Mouse (Mus musculus) kidney, embryonic 14.5 days (tissue): ENCODE data around the gene Mpp5. TPM values are rescaled to one million over a fixed set of nuclear protein-coding genes. Genes with fewer than 3 reads are reported as not detected.

Source experiments
- ATAC-seq: fragments of 200-750 bp; cut with Nextera tagmentation; 2 replicates; pipeline ENCODE4 v1.8.0; 2017; ENCODE audit warnings: moderate number of reproducible peaks, mild to moderate bottlenecking, moderate TSS enrichment, moderate library complexity; ENCODE audit not compliant: low FRiP score, low TSS enrichment
- H3K27ac ChIP-seq: fragments of 300-500 bp; sonication (generic); 2 replicates; pipeline ENCODE4 v1.5.1; 2014; ENCODE audit warnings: low read depth, mild to moderate bottlenecking, low read length, moderate library complexity, mixed read lengths
- H3K27me3 ChIP-seq: fragments of 300-500 bp; sonication (generic); 2 replicates; pipeline ENCODE4 v1.6.1; 2014; ENCODE audit warnings: mild to moderate bottlenecking, low read length; ENCODE audit not compliant: control insufficient read depth, insufficient read depth
- H3K36me3 ChIP-seq: fragments of 300-500 bp; sonication (generic); 2 replicates; pipeline ENCODE4 v1.6.1; 2014; ENCODE audit warnings: low read length, mixed read lengths; ENCODE audit not compliant: control insufficient read depth, insufficient read depth
- H3K4me1 ChIP-seq: fragments of 300-500 bp; sonication (generic); 2 replicates; pipeline ENCODE4 v1.6.1; 2014; ENCODE audit warnings: low read length, mixed read lengths; ENCODE audit not compliant: control insufficient read depth, insufficient read depth
- H3K4me2 ChIP-seq: fragments of 300-500 bp; sonication (generic); replicated peaks from 2 replicates; pipeline ENCODE4 v1.6.1; 2014; ENCODE audit warnings: low read depth, mild to moderate bottlenecking, low read length
- H3K4me3 ChIP-seq: fragments of 300-500 bp; sonication (generic); 2 replicates; pipeline ENCODE4 v1.5.1; 2014; ENCODE audit warnings: mild to moderate bottlenecking, low read length
- H3K9ac ChIP-seq: fragments of 300-500 bp; sonication (generic); 2 replicates; pipeline ENCODE4 v1.6.1; 2014; ENCODE audit warnings: low read depth, mild to moderate bottlenecking, low read length, moderate library complexity
- H3K9me3 ChIP-seq: fragments of 300-500 bp; sonication (generic); 2 replicates; pipeline ENCODE4 v1.6.1; 2016; ENCODE audit warnings: low read length; ENCODE audit not compliant: control insufficient read depth
- WGBS: fragments of 180-500 bp; shearing (Covaris S2); extraction: QIAGEN DNeasy Blood & Tissue Kit; methylation state at CpG from one replicate; pipeline ENCODE4 v1.1.7; 2014; 5-methylcytosine and 5-hydroxymethylcytosine counted together
- polyA plus RNA-seq: library from polyadenylated mRNA; unstranded; fragments of >200 nt; fragmentation: Nextera tagmentation; extraction: Ambion mirVana; gene quantifications from 2 replicates; pipeline ENCODE4 v1.2.1, GENCODE M21; 2014

Gene Mpp5
- 21.9 and 23.1 TPM in 2 replicates for polyA plus RNA-seq

DNA sequence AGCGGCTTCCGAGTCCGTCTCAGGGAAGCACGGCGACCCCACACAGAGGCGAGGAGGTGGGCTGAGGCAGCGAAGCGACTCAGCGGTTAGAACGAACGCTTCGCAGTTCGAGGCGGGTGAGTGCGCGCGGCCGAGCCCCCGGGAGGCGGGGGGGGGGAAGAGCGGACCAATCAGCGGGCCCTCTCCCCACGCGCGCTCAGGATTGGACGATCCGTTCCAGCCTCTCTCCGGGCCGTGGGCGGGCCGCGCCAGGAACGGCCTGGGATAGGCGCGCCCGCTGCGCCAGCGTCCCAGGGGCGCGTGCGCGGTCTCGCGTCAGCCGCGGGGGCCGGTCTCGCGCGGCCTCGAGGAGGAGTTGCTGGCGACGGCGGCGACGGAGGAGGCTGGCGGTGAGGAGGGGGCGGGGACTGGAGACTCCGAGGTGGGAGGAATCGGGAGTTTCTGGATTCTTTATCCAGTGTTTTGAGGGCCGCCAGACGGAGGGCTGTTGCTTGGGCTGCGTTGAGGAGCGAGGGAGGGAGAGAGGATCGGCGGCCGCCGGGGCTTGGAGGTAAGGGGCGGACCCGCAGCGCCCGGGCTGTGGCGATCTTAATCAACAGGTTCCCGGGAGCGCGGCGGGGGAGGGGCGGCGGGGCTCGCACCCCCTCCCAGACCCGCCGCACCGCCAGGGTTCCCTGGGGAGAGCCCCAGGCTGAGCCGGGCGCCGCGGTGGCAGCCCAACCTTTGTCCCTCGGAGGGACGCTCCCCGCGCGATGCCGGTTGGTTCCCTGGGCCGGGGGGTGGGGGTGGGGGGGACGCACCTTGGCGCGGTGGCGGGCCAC lies at the start of gene Mpp5:
TSS of gene Mpp5 (plus strand) at position 351 of the 821 bp plus-strand sequence.
- Histone ChIP-seq H3K36me3 (no peaks in the 10 kb centered on the region), H3K4me1 (0 out of 2 replicates have a peak, but pooled peaks cover 6% of the 10 kb centered on the region), H3K9ac (peak within 1 kb of the TSS; percentile 75), H3K9me3 (no peaks in the 10 kb centered on the region), H3K4me2 (peak within 1 kb of the TSS; percentile 95), H3K27ac (peak within 1 kb of the TSS; percentile 96), H3K27me3 (peaks cover 4% of the 10 kb centered on the region; the same call in 1 of the 2 replicates), H3K4me3 (peak within 1 kb of the TSS; percentile 65)
- peak; percentile 100 for ATAC-seq
- WGBS, result under 1% methylated on average over 93 of the region's 98 CpGs

DNA sequence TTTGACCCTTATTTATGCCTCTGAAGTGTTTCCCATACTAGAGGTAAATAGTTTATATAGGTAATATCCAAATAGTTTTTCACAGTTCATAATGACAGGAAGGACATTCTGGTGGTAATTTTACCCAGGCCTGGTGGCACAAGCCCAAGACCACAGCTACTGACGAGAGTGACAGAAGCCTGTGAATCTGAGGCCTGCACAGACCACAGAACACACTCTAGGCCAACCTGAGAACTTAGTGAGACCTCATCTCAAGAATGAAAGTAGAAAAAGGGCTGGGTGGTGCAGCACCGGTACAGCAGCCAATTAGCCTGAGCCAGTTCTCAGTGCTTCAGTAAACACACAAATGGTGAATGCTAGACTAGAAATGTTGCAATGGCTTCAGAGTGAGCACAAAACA lies 30.9 kb upstream of the Mpp5 start:
- H3K4me1 ChIP-seq, result no peaks in the 10 kb centered on the region

GRCm38 (mm10) chr12:78727723-78728122 lies 21.0 kb upstream of the Mpp5 start:
- no peak overlapping the region for H3K27ac ChIP-seq
- no peak overlapping the region for H3K4me3 ChIP-seq
- ATAC-seq, result no peak
- H3K9ac ChIP-seq, result no peak overlapping the region
- H3K4me1 ChIP-seq, result no peaks in the 10 kb centered on the region
- no peak overlapping the region for H3K4me2 ChIP-seq
- H3K9me3 ChIP-seq, result no peaks in the 10 kb centered on the region
- no peaks in the 10 kb centered on the region for H3K27me3 ChIP-seq
- 49% methylated on average over 4 of the region's 4 CpGs for WGBS
- H3K36me3 ChIP-seq, result no peaks in the 10 kb centered on the region

More for the DNA sequence above, 30.9 kb upstream of the Mpp5 start:
- no peak overlapping the region for H3K4me3 ChIP-seq
- no peak for ATAC-seq
- H3K27ac ChIP-seq, result no peak overlapping the region
- H3K9me3 ChIP-seq, result no peaks in the 10 kb centered on the region
- H3K4me2 ChIP-seq, result no peak overlapping the region
- H3K9ac ChIP-seq, result no peak overlapping the region
- H3K27me3 ChIP-seq, result no peaks in the 10 kb centered on the region
- WGBS, result 87% methylated on average over 2 of the region's 2 CpGs
- H3K36me3 ChIP-seq, result no peaks in the 10 kb centered on the region

GRCm38 (mm10) chr12:78739633-78740032 lies 9.1 kb upstream of the Mpp5 start:
- ATAC-seq, result no peak
- Histone ChIP-seq H3K4me3 (no peak overlapping the region), H3K9me3 (no peaks in the 10 kb centered on the region), H3K27me3 (no peaks in the 10 kb centered on the region), H3K4me2 (no peak overlapping the region), H3K36me3 (no peaks in the 10 kb centered on the region), H3K9ac (no peak overlapping the region), H3K27ac (no peak overlapping the region), H3K4me1 (no peaks in the 10 kb centered on the region)
- WGBS, result 55% methylated on average over 2 of the region's 2 CpGs

DNA sequence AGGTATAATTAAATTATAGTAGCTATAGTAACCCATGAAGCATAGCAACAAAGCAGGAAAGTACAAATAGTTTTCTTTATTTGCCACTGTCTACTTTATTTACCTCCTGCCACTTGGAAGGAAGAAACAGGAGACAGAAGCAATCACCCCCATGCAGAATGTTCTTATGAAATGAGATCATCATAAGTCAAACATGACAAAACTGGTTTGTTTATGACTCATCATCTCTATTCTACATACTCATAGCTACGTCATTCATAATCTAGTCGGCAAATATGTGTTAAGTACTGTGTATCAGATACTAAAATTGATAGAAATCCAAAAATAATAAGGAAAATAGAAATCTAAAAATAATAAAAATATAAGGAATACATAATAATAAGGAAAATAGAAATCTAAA lies 8.4 kb upstream of the Mpp5 start:
- no peaks in the 10 kb centered on the region for H3K4me1 ChIP-seq
- no peak overlapping the region for H3K4me2 ChIP-seq
- no peaks in the 10 kb centered on the region for H3K36me3 ChIP-seq
- no peaks in the 10 kb centered on the region for H3K9me3 ChIP-seq
- ATAC-seq, result no peak
- WGBS, result 90% methylated on average over 2 of the region's 2 CpGs
- H3K27me3 ChIP-seq, result no peaks in the 10 kb centered on the region
- H3K27ac ChIP-seq, result no peak overlapping the region
- H3K9ac ChIP-seq, result no peak overlapping the region
- H3K4me3 ChIP-seq, result no peak overlapping the region

DNA sequence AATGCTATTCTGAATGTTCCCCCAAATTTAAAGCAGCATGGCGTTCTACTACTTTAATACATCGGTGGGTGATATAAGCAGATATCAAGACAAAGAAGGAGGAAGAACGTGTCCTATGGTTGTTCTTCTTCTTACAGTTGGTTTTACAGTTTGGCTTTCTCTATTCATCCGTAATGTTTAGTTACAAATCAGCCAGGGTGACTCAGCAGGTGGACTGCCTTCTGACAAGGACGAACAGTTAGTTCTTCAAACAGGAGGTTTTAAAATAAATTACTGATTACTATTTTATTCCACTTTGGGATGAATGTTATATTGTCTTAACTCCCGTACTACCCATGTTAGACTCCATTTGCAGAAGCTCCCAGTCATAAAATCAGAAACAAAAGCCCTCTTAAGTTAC lies 2.5 kb upstream of the Mpp5 start:
- Histone ChIP-seq H3K9me3 (no peaks in the 10 kb centered on the region), H3K36me3 (no peaks in the 10 kb centered on the region), H3K27ac (no peak overlapping the region), H3K4me3 (no peak overlapping the region), H3K4me2 (no peak overlapping the region), H3K4me1 (0 out of 2 replicates have a peak, but pooled peaks cover 6% of the 10 kb centered on the region), H3K9ac (no peak overlapping the region), H3K27me3 (peaks cover 4% of the 10 kb centered on the region; the same call in 1 of the 2 replicates)
- WGBS, result 74% methylated on average over 6 of the region's 6 CpGs
- ATAC-seq, result no peak

DNA sequence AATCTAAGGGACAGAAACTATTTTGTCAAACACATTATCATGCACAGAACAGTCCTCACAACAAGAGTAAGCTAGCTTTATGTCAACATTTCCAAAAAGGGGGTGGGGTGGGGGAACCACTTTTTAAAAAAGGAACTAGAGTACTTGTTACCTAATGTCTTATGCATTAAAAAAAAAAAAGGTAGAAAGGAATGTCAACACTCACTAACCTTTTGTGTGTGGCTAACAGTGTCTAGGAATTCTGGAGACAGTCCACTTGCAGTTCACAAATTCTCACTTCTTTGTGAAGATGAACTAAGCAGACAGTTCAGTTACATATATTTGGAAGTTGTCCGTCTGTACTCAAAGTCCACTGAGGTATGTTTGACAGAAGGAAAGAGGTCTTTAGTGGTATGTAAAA lies 1.3 kb upstream of the Mpp5 start:
- no peak for ATAC-seq
- Histone ChIP-seq H3K36me3 (no peaks in the 10 kb centered on the region), H3K9me3 (no peaks in the 10 kb centered on the region), H3K4me3 (no peak overlapping the region), H3K27me3 (peaks cover 4% of the 10 kb centered on the region; the same call in 1 of the 2 replicates), H3K9ac (no peak overlapping the region), H3K4me2 (no peak overlapping the region), H3K27ac (no peak overlapping the region), H3K4me1 (0 out of 2 replicates have a peak, but pooled peaks cover 6% of the 10 kb centered on the region)
- 56% methylated on average over 1 of the region's 1 CpGs for WGBS

DNA sequence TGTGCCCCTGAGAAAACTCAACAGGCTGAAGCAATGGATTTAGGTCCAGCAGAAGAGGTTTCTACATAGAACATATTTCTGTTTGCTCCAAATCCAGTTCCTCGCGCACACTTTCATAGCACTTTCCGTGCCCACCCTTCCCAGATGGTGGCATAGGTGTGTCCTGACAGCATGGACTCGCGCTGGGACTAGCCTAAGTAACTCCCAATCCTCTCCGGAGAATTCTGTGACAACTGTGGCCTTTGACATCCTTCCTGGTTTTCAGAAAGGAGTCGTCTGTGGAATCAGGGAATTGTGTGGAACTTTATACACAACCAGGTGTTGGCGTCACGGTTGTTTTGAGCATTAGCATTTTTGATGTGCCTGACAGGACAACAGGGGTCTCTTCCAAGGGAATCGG lies 594 bp upstream of the Mpp5 start:
- under 1% methylated on average over 10 of the region's 10 CpGs for WGBS
- Histone ChIP-seq H3K9me3 (no peaks in the 10 kb centered on the region), H3K4me3 (peak overlapping the region; percentile 65)

DNA sequence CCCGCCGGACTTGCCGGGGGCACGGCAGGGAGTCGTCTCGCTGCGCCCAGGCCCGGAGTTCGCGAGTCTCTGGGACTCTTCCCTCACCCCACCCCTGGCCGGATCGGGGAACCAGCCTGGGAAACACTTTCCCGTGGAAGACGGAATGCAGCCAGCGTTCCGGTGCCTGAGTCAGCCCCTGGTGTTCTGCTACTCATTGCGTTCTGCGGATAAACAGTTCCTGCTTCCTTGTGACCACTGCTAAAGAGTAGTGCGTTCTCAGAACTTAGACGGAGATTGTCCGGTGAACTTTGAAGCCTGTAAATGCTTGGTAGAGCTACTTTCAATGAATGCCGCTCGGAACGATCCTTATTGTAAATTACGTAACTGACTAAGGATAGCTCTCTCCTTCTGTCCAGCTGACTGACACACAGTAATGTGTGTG lies 683 bp downstream of the Mpp5 start:
- Histone ChIP-seq H3K36me3 (no peaks in the 10 kb centered on the region), H3K9ac (peak overlapping the region; percentile 75), H3K4me1 (0 out of 2 replicates have a peak, but pooled peaks cover 6% of the 10 kb centered on the region), H3K4me2 (peak overlapping the region; percentile 34), H3K9me3 (no peaks in the 10 kb centered on the region), H3K27me3 (peaks cover 4% of the 10 kb centered on the region; the same call in 1 of the 2 replicates), H3K27ac (peak overlapping the region; percentile 96), H3K4me3 (peak overlapping the region; percentile 65)
- WGBS, result 0% methylated on average over 25 of the region's 25 CpGs
- peak; percentile 59 for ATAC-seq

More for the DNA sequence above, 594 bp upstream of the Mpp5 start:
- Histone ChIP-seq H3K4me1 (0 out of 2 replicates have a peak, but pooled peaks cover 6% of the 10 kb centered on the region), H3K9ac (peak overlapping the region; percentile 63), H3K27me3 (peaks cover 4% of the 10 kb centered on the region; the same call in 1 of the 2 replicates), H3K27ac (peak overlapping the region; percentile 80), H3K36me3 (no peaks in the 10 kb centered on the region), H3K4me2 (peak overlapping the region; percentile 95)
- peak; percentile 32 for ATAC-seq
